Mouse (Mus musculus) cerebellum, adult (tissue): Measurements from ENCODE around the gene Gimap5.

Experiments
- ATAC-seq: cut with Nextera tagmentation; 2 replicates; pipeline ENCODE4 v1.9.2; 2017; ENCODE audit warnings: mild to moderate bottlenecking, moderate library complexity, mixed read lengths; ENCODE audit not compliant: insufficient number of reproducible peaks, low FRiP score, low TSS enrichment

Gimap5 gene

GRCm38 (mm10) chr6:48738961-48739779 lies 6.8 kb upstream of the Gimap5 start, which contains the start of gene Gimap1:
TSS of gene Gimap1 (plus strand) at chr6:48739054.
- ATAC-seq = no peak

- no peak for ATAC-seq
Observed at GRCm38 (mm10) chr6:48739780-48740055, 6.3 kb upstream of the Gimap5 start.

GRCm38 (mm10) chr6:48740501-48741169 lies 5.4 kb upstream of the Gimap5 start:
- ATAC-seq = no peak

- no peak for ATAC-seq
Observed at GRCm38 (mm10) chr6:48741273-48741672, 4.7 kb upstream of the Gimap5 start.

GRCm38 (mm10) chr6:48741711-48742206 lies 4.2 kb upstream of the Gimap5 start:
- ATAC-seq = no peak

GRCm38 (mm10) chr6:48742422-48743351 lies 3.3 kb upstream of the Gimap5 start:
- ATAC-seq = no peak

- no peak for ATAC-seq
Observed at GRCm38 (mm10) chr6:48745490-48745889, 507 bp upstream of the Gimap5 start.

- ATAC-seq = no peak
Observed at GRCm38 (mm10) chr6:48747091-48747966, 1.3 kb downstream of the Gimap5 start.

- no peak for ATAC-seq
Observed at GRCm38 (mm10) chr6:48763567-48764270, 17.7 kb downstream of the Gimap5 start.

- no peak for ATAC-seq
Observed at GRCm38 (mm10) chr6:48764496-48764895, 18.5 kb downstream of the Gimap5 start.

GRCm38 (mm10) chr6:48768178-48768869 lies 22.3 kb downstream of the Gimap5 start:
- no peak for ATAC-seq

- ATAC-seq = no peak
Observed at GRCm38 (mm10) chr6:48768933-48769332, 22.9 kb downstream of the Gimap5 start.

GRCm38 (mm10) chr6:48770696-48771095 lies 24.7 kb downstream of the Gimap5 start, which contains the start of gene Gimap3:
TSS of gene Gimap3 (minus strand) at chr6:48770851.
- ATAC-seq = no peak

GRCm38 (mm10) chr6:48772030-48772429 lies 26.0 kb downstream of the Gimap5 start:
- ATAC-seq = peak; percentile 78

- ATAC-seq = no peak
Observed at GRCm38 (mm10) chr6:48784406-48784805, 38.4 kb downstream of the Gimap5 start.

- no peak for ATAC-seq
Observed at GRCm38 (mm10) chr6:48785189-48785588, 39.2 kb downstream of the Gimap5 start.

- ATAC-seq = no peak
Observed at GRCm38 (mm10) chr6:48785601-48786000, 39.6 kb downstream of the Gimap5 start.

- ATAC-seq = no peak
Observed at GRCm38 (mm10) chr6:48787867-48788266, 41.9 kb downstream of the Gimap5 start.
